Mouse (Mus musculus) lung, adult 2 months (tissue): ENCODE results near the gene Otud1.

Source experiments
- CTCF ChIP-seq: fragments of 200-500 bp; IDR thresholded peaks from 2 replicates; pipeline ENCODE4 v1.5.1; 2011; ENCODE audit warnings: mild to moderate bottlenecking, low read length, control low read depth; ENCODE audit not compliant: insufficient read depth
- POLR2A ChIP-seq: fragments of 200-500 bp; IDR thresholded peaks from 2 replicates; pipeline ENCODE4 v1.6.1; 2011; ENCODE audit warnings: low read depth, mild to moderate bottlenecking, control low read depth, low read length, borderline replicate concordance; ENCODE audit errors: extremely low read depth

DNA sequence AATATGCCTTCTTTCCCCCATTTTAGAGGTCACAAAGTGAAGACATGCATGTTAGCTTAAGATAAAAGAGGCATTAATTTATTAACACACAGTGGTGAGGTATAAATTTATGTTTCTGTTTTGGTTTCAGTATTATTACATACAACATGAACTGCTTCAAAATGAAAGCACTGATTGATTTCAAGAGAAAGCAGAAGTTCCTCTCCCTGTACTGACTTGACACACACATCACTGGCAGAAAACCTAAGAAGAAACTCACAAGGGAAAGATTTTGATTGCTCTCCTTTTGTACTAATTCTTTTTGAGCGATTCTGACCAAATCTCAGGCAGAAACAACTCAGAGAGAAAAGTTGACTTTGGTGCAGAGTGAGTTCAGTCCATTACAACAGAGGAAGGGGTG, 27.0 kb upstream of the Otud1 start:
- no peak for TF ChIP-seq POLR2A
- TF ChIP-seq CTCF = no peak
